Mouse (Mus musculus) layer of hippocampus, adult 18-20 months (tissue): ENCODE measurements around the gene Btbd18. TPM values are rescaled to one million over a fixed set of nuclear protein-coding genes. Genes with fewer than 3 reads are reported as not detected.
"Not testable (repeated sequence)": the region's sequence is repeated elsewhere in the genome, so short reads cannot be mapped to it uniquely, and the experiment has no call there.

ENCODE experiments used
- DNase-seq, 2 experiments: peaks; one replicate each; pipeline ENCODE4 v3.0.0; 2022; ENCODE audit warnings: low spot score in 2 of 2
- total RNA-seq, 2 experiments: library from RNA; stranded (reverse); gene quantifications; 2 replicates each; pipeline ENCODE4 v1.2.3; 2021

Btbd18 gene
- total RNA-seq, 2 experiments from 2014 or later: not detected

- DNase-seq: no peak
These were observed 12.7 kb upstream of the Btbd18 start for GRCm38 (mm10) chr2:84646138-84646537.

GRCm38 (mm10) chr2:84647051-84647568 is 11.8 kb upstream of the Btbd18 start:
- DNase-seq: no peak

- DNase-seq: no peak
These were observed 10.5 kb upstream of the Btbd18 start for GRCm38 (mm10) chr2:84648369-84648768.

DNA sequence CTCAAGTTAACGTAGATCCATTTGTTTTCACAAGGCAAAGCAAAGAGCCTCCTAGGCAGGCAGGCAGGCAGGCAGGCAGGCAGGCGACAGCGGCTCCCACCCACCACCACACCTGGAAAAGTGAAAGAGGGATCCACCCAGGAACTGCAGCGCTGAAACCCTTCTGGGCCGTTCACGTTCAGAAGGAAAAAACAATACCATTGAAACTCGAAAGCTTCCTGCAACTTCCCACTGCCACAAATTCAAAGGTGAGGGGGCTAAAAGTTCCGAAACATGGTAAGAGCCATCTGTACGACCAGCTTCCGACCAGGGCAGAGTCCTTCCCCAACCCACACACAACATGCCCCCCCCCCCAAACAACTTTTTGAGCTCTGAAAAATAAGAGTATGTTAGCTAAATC is 9.2 kb upstream of the Btbd18 start:
- DNase-seq: no peak

DNA sequence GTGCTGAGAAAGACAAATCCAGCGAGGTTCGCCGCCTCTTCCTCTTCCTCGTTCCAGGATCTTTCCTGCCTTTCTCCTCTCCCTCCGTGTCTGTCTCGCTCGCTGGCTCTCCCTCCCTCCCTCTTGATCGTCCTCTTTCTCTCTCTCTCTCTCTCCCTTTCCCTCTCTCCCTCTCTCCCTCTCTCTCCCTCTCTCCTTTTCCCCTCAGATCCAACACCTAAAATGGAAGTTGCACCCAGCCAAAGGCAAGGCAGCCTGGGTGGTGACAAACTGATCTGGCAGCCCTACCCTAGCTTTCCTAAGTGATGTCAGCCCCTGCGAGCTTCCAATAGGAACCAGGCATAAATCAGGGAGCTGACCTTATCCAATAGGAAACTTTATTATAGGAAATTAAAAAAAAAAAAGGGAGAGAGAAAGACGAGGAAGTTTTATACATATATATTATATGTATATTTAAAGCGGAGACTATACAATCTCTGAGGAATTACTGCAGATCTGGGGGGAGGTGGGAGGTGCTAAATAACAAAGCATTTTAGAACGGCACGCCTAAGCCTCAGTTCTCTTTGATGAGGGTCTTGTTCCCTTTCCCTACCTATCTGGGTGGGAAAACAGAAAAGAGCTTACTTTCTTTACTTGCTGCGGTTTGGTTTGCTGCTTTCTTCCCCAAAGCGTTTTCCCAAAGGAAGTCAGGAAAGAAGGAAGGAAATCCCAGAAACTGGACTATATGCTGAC is 8.2 kb upstream of the Btbd18 start, which contains the start of gene Ctnnd1:
Gene Ctnnd1 (minus strand): TSS at position 302 of the 732 bp plus-strand sequence.
- DNase-seq: peak; percentile 86 to 93

GRCm38 (mm10) chr2:84653354-84653753 is 5.5 kb upstream of the Btbd18 start:
- no peak for DNase-seq

GRCm38 (mm10) chr2:84655864-84656263 is 3.0 kb upstream of the Btbd18 start:
- no peak for DNase-seq

DNA sequence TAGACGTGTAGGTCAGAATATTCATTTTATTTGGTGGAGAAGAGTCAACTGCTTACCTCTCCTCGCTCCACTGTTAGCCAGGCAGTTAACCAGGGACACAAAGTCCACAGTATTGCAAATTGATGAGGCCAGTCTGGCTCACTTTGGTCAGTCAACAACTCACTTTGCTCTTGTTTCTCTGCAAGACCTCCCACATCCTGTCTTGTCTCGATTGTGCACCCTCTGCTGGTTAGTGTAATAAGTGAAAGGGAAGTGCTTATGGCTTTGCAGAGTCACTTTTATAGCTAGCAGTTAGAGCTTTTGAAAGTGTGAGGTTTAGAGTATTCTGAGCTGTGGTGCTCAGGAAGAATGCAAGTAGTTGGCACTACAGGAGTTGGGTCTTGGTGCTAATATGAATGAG is 1.4 kb downstream of the Btbd18 start:
- DNase-seq: peak in 1 of 2 experiments; percentile 74

GRCm38 (mm10) chr2:84662866-84663265 is 4.0 kb downstream of the Btbd18 start:
- DNase-seq: peak in 1 of 2 experiments; percentile 32

- DNase-seq: no peak
These were observed 7.2 kb downstream of the Btbd18 start for GRCm38 (mm10) chr2:84666081-84666480.

DNA sequence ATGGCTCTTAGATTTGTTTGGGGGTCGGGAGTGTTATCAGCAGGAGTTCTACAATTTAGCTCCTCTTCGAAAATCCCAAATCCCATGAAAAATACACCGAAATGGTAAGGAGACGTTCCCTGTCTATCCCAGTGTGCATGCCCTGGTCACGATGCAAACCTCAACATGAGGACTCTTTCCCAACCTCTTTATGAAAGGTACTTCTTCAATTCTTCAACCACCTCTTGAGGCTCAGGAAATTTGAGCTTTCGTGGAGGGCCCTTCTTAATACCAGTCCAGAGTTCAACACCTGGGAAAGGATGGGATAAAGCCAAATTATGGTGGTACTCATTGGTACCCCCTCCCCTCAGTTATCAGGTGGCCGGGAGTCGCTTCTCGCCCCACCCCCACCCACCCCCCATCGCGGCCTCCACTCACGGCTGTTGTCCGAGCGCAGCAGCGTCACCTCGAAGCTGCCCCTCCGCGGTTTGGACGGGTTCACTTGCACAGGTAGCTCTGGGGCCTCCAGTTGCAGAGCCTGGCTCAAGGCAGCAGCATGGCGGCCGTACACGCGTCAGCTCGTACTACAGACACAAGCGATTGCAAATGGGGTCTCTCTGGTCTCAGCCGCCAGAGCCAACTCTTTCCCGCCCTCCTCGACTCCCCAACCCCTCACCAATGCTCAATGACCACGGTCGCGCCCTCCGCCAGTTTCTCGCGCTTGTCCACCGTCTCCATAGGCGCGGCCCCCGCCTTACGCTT is 11.1 kb downstream of the Btbd18 start:
- DNase-seq: peak in 1 of 2 experiments; percentile 15

DNA sequence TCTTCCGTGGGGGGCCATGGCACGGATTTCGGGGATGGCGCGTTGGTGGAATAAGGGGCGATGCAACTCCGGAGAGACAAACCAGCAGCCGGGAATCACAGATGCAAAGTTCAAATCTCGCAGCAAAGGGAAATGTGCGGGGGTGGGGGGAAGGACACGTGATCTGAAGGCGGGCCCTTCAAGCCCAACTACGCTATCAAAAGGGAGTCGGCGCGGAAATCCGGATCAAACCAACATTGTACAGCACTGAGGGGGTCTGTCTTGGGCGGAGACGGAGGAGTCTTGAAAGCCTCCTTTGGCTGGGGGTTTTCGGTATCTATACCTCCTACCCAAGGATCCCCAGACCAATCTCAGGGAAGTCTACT is 11.7 kb downstream of the Btbd18 start, which contains the start of gene Selenoh:
Gene Selenoh (minus strand): TSS at position 202 of the 365 bp plus-strand sequence.
- DNase-seq: peak; percentile 83 to 91

DNA sequence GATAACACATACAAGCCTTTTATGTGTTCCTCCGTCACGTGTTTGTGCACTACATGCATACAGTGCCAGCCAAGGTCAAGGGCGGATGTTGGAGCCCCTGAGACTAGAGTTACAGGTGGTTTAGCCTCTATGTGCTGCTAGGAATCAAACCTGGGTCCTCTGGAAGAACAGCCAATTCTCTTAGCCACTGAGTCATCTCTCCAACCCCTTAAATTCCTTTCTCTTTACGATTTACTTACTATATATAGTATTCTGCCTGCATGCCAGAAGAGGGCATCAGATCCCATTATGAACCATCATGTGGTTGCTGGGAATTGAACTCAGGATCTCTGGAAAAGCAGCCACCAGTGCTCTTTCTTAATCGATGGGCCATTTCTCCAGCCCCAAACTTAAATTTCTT is 12.7 kb downstream of the Btbd18 start:
- not testable (repeated sequence) for DNase-seq

- no peak for DNase-seq
These were observed 18.5 kb downstream of the Btbd18 start for GRCm38 (mm10) chr2:84677270-84677967.

DNA sequence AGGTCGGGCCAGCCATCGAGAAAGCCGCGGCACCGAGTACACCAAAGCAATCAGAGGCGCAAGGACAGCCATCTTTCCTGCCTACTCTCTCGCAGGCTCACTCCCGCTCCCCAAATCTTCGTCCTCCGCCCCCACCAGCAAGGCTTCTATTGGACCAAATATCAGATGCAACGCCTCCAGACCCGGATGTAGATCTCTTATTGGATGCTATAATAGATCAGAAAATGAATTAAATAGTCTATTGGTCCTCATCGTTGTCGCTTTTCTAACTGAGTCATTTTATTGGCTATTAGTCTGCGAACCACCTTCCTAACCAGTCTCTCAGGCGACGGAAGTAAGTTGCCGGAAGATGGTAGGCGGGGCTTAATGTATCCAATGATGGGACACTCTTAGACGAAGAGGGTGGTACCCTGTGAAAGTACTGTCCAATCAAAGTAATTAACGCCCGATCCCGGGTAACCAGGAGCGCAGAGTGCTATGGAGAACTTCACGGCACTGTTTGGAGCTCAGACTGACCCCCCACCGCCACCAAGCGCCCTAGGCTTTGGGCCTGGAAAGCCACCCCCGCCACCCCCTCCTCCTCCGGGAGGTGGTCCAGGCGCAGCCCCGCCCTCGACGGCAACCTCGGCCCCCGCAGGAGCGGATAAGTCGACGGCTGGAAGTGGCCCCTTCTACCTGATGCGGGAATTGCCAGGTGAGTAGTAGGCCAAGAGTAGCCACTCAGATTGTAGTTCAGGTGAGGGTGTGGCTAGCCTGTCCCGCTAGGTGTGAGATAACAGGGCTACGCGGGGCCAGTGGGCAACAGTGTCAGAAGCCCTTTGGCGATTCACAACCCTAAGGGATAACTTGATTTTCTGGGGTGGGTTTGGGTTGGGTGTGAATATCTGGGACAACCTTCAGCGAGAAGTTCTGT is 19.3 kb downstream of the Btbd18 start, which contains the start of the genes Gm28635 and Med19:
Gene Gm28635 (minus strand): TSS at position 74 of the 913 bp plus-strand sequence.
Gene Med19 (plus strand): TSS at position 435 of the 913 bp plus-strand sequence.
- peak; percentile 93 to 98 for DNase-seq

DNA sequence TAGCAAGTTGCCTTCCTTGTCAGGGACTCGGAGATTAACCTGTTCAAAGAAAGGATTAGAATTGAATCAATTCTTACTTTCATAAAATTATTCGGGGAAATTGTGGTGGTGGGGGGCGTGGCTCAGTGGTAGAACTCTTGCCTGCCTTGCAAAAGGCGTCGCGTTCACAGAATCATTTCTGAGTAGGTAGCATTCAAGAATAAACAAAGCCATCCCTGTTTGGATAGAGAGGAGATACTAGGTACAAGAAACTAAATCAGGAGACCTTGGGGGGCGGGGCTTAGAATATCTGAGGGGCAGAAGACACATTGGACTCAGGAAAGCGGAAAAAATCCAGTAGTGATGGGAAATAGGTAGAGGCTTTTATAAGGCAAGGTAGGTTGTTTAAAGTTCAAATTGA is 20.1 kb downstream of the Btbd18 start, which contains the start of gene Tmx2:
Gene Tmx2 (minus strand): TSS at position 125 of the 400 bp plus-strand sequence.
- DNase-seq: no peak

DNA sequence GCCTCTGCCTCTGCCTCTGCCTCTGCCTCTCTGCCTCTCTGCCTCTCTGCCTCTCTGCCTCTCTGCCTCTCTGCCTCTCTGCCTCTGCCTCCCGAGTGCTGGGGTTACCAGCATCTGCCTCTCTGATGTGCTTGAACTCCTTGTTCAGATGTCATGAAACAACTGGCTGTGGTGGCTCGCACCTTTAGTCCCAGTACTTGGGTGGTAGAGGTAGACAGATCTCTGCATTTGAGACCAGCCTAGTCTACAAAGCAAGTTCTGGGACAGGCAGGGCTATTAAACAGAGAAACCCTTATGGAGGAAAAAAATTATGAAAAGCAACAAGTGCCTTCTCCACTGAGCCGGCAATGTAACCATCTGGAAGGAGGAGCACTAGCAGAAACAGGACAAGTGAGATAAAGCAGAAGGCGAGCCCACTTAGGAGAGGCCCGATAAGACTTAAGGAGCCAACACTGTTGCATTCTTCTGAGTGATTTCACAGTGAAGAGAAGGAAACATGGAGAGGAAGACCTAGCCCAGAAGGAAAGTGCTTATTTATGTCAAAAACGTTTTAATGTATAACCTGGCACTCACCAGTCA is 23.8 kb downstream of the Btbd18 start:
- no peak for DNase-seq

GRCm38 (mm10) chr2:84688080-84688844 is 29.4 kb downstream of the Btbd18 start:
- DNase-seq: no peak

DNA sequence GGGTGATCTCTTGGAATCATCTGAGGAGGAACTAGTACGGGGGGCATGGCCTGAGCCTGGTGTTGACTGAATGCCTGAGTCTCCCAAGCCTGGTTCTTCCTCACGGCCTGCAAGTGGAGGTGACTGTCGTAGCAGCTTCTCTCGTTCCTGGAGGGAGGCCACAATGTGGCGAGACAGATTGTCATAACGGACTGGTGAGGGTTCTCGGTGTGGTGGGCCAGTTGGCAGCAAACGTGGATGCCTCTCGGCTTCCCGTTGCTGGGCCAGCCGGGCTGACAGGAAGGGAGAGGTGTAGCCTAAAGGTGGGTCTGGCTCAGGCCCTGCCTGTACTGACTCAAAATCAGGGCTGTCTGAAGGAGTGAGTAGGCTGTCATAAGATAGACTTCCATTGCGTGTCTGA is 31.2 kb downstream of the Btbd18 start:
- DNase-seq: no peak
